Mouse (Mus musculus) brain, embryonic 14.5 days (tissue): ENCODE data around the gene Zfp526. TPM values are rescaled to one million over a fixed set of nuclear protein-coding genes. Genes with fewer than 3 reads are reported as not detected.
"Not testable (repeated sequence)": the region's sequence is repeated elsewhere in the genome, so short reads cannot be mapped to it uniquely, and the experiment has no call there.

Source experiments
- DNase-seq: peaks from one replicate; pipeline ENCODE4 v3.0.0-alpha.2; 2011; ENCODE audit warnings: low read depth
- CTCF ChIP-seq: fragments of 200-500 bp; IDR thresholded peaks from 2 replicates; pipeline ENCODE4 v1.5.1; 2012; ENCODE audit warnings: inconsistent platforms, mild to moderate bottlenecking, moderate library complexity, borderline replicate concordance; ENCODE audit not compliant: insufficient read depth, insufficient read length; ENCODE audit errors: extremely low read depth
- POLR2A ChIP-seq: fragments of 200-500 bp; IDR thresholded peaks from 2 replicates; pipeline ENCODE4 v1.6.1; 2012; ENCODE audit warnings: mild to moderate bottlenecking, inconsistent platforms, borderline replicate concordance; ENCODE audit not compliant: poor library complexity, insufficient read depth, insufficient read length, severe bottlenecking; ENCODE audit errors: extremely low read depth
- polyA plus RNA-seq: library from polyadenylated mRNA; depleted of rRNA; stranded (reverse); fragments of >200 nt; gene quantifications from 2 replicates; pipeline ENCODE4 v1.2.3, GENCODE M21; 2012

Gene Zfp526
- polyA plus RNA-seq, 1 experiment: 10.0 TPM

DNA sequence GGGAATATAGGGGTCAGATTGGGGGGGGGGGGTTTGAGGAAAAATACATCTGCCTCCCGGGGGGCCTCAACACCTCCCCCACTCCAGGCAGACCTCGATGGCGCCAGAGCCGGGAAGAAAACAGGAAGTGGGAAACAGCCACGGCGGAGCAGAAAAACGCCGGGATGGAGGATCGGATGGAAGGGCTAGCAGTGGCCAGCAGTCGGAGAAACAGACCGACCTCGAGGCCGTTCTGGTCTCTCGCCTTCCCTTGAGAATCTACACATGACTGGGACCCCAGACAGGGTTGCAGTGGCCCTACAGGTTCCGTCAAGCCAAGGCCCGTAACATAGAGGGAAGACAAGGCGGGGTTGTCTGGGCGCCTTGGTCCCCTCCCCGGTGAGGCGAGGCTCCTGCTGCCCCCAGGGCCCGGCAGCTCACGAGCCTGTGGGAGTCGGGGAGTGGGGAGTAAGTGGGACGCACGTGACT, 27.7 kb downstream of the Zfp526 start:
- no peak for TF ChIP-seq CTCF
- no peak for TF ChIP-seq POLR2A
- DNase-seq: no peak

DNA sequence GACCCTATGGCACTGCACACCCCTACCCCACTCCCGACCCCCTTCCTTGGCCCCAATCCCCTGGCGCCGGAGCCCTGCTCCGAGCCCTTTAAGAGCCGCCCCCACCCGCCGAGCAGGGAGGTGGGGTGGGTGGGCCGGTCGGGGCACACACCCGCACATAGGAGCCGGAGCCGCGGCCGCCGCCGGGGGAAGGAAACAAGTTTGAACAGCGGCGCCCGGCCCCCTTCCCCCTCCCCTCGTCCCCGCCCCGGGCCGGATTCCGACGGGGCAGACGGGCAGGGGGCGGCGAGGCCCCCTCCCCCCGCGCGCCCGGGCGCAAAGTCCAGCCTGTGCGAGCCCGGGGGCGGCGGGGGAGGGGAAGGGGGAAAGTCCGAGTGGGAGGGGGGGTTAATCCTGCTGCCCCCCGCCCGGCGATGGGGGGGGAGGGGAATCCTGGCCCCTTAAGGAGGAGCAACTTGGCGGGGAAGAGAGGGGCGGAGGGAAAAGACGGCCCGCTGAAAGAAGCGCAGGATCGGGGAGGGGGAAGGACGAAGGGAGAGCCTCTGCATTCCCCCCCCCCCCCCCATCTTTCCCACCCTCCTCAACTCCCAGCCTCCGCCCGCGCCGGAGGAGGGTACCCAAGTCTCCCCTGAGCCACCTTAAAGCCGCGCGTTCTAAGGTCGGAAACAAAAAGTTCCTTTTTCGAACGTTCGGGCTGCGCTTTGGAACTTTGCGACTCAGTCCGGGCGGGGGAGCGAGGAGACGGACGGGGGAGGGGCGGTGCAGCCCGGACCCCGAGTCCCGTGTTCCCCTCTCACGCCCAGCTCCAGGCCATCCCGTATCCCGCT, 28.3 kb downstream of the Zfp526 start:
- peak; percentile 89 for DNase-seq
- TF ChIP-seq POLR2A (0 out of 2 replicates have a peak, but pooled peaks have one; percentile 4), CTCF (no peak)

DNA sequence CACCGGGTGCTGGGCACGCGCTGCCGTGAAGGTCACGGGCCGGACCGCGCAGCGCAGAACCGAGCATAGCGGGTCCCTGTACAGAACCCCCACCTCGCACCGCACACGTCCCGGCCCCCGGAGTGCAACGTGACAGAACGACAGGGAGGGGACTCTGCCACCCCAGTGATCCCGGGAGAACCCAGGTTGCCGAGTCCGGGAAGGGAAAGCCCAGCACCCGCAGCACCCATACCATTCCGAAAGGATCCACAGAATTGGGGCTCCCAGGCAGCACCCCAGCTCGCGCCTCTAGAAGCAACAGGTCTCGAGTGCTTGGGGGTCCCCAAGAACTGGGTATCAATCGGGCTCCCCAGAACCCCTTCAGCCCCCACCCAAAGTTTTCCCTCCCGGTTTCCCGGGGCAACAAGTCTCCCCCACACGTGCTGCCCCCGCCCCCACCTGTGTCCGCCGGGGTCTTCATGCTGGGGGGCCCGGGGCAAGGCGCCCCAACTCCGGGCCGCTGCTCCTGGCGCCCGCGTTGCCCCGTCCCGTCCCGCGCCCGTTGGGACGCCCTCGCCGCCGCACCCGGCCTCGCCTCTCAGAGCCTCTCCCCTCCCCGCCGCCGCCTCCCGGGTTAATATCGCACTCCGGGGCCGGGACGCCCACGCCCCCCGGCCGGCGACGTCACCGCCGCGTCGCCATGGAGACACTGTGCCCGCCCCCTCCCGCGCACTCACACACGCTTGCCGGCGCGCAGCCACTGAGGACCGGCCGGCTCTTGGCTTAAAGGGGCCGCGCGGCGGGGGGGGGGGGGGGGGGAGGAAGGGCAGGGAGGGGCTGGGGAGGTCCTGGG, 29.1 kb downstream of the Zfp526 start, which contains the start of gene Erf:
Gene Erf, minus strand, starts transcription at position 621 of the 832 bp plus-strand sequence.
- peak; percentile 95 for DNase-seq
- TF ChIP-seq POLR2A (peak; percentile 77; the same call in 1 of the 2 replicates), CTCF (no peak)

DNA sequence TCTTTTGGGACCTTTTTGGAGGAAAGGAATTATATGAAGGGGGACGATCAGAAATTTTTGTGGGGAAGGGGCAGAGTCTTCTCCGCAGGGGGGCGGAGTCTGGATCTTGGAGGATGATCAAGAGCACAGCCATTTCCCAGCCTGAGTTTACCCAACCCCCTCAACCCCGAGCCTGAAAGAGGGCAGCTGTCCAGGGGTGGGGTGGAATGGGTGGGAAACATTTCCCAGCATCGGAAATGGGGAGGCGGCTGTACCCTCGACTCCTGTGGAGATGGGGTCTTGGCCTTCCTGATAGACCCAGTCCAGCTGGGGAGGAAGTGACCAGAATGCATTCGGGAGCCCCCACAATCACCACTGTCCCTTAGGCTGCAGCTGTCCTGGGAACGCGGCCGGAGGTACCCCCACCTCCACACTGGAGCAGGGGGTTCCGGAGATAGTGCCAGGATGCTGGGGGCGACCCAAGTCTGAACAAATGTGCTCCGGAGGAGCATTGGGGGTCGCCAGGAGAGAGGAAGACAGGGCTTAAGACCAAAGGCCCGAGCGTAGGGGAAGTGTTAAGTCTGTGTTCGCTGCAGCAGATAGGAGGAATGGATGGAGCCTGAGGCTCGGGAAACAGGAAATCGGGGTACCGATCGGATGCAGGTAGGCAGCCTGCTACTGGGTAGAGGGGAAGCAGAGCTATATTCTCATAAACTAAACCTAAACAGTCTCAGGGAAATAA, 30.0 kb downstream of the Zfp526 start:
- TF ChIP-seq POLR2A (no peak), CTCF (no peak)
- DNase-seq: peak; percentile 73

DNA sequence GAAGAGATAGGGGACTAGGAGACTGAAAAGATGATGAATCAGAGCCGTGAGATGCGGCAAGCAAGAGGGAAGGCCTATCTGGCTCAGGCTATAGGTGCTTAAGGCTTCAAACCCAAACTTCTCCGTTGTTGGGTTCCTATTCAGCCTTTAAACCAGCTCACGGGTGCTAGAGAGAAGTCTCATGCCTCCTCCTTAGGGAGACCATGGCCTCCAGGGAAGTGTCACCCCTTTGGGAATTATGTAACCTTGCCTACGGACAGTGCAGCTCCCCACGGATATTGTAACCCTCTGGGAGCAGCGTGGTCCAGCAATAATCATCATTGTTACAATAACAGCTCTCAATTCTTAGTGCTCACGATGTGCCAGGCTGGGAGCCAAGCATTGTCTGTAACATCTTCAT, 30.6 kb downstream of the Zfp526 start:
- TF ChIP-seq CTCF (no peak), POLR2A (no peak)
- DNase-seq: no peak

DNA sequence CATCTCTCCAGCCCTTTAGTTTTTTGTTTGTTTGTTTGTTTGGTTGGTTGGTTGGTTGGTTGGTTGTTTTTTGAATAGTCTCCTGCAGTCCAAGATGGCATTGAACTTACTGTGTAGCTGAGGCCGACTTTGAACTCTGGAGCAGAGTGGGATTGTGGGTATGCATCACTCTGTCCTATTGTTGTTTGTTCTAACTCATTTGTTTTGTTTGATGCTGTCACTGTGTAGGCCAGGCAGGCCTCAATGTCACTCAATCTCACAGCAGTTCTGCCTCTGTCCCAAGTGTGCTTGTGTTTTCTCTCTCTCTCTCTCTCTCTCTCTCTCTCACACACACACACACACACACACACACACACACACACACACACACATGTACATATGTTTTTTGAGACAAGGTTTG, 40.7 kb downstream of the Zfp526 start:
- TF ChIP-seq CTCF (no peak), POLR2A (no peak)
- DNase-seq: no peak

DNA sequence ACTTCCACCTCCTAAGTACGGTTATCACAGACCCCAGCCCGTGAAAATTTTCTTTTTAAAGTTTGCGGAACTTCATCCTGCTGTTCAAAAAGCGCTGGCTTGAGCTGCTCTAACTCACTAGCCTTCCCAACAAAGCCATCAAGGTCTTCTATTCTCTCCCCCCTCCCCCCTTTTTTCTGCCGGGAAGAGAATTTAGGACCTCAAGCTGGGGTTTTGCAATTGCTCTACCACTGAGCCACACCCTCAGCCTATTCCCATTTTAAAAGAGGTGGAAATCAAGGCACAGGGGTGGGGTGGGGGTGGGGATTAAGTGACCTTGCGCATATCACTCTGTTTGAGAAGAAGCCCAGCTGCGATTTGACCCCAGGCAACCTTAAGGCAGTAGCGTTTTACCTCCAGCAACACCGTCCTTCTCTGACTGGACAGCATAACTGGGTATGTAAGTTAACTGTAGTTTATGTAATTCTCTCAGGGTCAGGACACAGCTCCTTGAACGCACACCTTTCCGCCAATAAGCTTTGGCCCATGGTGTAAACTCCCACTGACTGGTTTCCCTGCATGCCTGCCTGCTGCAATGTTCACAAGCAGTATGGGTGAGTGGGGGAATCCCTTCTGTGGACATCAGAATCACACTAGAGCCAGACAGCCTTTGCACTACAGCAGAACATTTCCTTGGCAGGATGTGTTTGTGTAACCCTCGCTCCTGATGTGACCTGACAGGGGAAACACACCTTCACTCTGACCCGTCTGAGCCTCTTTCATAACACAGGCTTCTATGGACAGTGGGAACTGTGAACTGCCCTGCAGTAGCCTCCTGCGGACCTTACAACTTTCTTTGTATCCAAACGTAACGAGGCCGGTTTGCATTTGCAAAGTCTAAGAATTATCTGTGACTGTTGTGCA, 43.0 kb downstream of the Zfp526 start:
- DNase-seq: no peak
- TF ChIP-seq CTCF (no peak), POLR2A (no peak)

DNA sequence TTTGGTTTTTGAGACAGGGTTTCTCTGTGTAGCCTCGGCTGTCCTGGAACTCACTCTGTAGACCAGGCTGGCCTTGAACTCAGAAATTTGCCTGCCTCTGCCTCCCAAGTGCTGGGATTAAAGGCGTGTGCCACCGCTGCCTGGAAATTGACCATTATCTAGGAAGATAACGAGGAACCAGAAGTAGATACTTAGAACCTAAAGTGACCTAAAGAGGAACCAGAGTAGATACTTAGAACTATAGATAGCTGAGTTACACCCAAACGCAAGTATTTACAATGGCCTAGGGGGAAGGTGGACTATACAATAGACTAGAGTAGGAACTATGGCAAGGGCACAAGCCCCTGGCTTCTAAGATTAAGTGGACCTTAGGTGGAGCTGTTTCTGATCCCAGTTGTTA, 44.5 kb downstream of the Zfp526 start:
- DNase-seq: not testable (repeated sequence)

DNA sequence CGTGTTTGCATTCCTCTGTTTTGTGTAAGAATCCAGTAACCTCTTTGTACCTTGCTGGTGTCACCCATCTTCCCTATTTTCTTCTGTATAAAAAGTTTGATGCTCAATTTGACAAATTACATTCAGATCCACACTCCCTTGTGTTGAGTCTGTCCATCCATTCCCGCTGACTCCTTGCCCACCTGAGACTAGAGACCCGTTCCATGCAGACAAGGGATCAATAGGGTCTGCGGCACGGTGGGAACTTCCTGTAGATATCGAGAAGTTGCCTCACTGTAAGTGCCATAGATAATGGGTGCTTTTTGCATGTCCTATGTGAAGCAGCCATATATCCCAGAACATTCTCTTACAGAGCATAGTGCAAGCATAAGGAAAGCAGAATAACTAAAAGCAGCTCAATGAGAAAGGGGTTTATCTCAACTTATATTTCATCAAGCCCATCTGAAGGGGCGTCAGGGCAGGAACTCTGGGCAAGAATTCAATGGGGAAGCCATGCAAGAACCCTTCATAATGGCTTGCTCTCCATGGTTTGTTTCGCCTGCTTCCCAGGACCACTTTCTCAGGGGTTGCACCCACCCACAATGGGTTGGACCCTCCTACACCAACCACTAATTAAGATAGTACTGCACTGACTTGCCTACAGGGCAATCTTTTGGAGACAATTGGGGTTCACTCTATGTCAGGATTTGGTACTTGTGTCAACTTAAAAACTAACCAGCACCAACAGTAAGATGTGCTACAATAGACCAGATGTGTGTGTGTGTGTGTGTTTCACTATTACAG, 45.1 kb downstream of the Zfp526 start:
- no peak for DNase-seq
- TF ChIP-seq POLR2A (no peak), CTCF (no peak)

DNA sequence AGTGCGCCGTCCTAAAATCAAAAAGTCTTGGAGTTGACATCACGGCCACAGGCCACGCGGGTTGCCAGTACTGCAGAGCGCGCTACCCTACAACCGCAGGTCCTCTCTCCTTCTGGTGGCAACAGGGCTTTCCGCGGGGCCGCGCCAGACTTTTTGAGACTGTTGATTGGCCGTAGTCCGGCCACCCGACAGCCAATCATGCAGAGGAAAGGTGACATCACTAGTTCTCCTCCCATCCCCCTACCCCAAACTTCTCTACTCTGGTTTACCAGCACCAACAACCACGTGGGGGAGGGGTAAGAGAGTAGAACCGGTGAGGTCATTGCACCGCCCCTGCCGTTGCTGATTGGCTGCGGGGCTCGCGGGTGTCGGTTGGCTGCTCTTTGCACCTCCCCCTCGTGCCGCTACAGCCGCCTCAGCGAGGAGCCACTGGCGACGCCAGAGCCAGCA, 46.1 kb downstream of the Zfp526 start, which contains the start of gene Cic:
Gene Cic, plus strand, starts transcription at position 404 of the 450 bp plus-strand sequence.
- TF ChIP-seq CTCF: 0 out of 2 replicates have a peak, but pooled peaks have one; percentile 3
- TF ChIP-seq POLR2A: no peak
- peak; percentile 99 for DNase-seq
